Mouse (Mus musculus) right cerebral cortex, adult 18-20 months (tissue): ENCODE measurements at regions not wholly inside any gene's neighbourhood (a gene's known extent, or its start where the extent isn't known, plus 50 kb on each side); places are given as distances from the start of the nearest gene placed in this dataset.

Experiments used
- DNase-seq: peaks from one replicate; pipeline ENCODE4 v3.0.0; 2022; ENCODE audit warnings: mixed read lengths

GRCm38 (mm10) chr4:153321085-153321484, 161.5 kb downstream of the Ajap1 start:
- DNase-seq: no peak

GRCm38 (mm10) chr4:153320602-153321001, 162.0 kb downstream of the Ajap1 start:
- no peak for DNase-seq

GRCm38 (mm10) chr4:153316964-153317724, 165.5 kb downstream of the Ajap1 start:
- DNase-seq: no peak

- DNase-seq: no peak
Observed at GRCm38 (mm10) chr4:153316519-153316918, 166.1 kb downstream of the Ajap1 start.

DNA sequence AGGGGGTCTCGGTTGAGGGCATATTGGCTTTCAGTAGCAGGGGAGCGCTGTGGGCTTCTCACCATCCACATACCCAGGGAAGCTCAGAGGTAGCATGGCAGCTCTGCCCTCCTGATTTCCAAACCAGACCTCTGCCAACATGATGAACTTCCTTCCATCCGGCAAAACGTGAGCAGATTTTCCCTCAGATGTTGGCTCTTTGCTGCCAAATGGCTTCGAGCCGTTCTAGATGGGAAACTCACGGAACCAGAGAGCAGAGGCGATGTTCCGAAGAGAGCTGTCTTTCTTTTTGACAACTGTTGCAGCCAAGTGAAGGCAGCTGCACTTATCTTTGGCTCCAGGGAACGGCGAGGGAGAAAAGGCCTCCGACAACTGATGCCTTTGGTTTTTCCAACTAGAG, 168.7 kb downstream of the Ajap1 start:
- DNase-seq: no peak

- peak; percentile 47 for DNase-seq
Observed at GRCm38 (mm10) chr4:153311574-153311973, 171.0 kb downstream of the Ajap1 start.

DNA sequence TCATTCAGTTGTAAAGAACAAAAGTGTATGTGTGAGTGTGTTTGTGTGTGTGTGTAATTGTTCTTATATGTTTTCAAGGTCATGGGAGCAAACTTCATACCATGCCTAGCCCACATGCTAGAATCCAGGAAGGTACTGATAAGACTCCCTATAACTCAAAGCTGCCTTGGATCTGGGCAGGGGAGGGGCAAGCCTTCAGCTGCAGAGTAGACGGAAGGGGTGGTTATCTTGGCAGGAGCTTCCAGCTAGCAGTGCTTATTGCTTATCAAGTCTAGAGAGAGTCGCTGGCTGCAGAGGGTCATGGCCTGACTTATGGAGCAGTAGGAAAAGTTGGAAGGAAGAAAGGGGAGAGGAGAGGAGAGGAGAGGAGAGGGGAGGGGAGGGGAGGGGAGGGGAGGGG, 172.0 kb downstream of the Ajap1 start:
- DNase-seq: no peak

DNA sequence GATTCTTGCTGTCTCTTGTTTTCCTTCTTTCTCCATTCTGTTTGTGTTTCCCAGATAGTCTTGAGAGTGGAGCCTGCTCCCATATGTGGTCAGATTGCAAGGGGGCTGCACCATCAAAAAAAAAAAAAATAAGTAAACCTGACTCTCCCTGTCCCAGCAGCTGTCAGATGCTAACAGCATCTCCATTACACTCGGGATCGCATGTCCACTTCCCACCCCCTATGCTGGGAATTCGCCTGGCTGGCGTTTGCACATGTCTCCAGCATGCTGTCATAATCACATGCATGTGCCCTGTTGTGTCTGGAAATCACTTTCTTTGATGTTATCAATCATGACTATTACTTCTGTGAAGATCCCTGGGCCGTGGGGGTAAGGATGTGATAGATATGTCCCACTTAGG, 179.1 kb downstream of the Ajap1 start:
- DNase-seq: no peak

DNA sequence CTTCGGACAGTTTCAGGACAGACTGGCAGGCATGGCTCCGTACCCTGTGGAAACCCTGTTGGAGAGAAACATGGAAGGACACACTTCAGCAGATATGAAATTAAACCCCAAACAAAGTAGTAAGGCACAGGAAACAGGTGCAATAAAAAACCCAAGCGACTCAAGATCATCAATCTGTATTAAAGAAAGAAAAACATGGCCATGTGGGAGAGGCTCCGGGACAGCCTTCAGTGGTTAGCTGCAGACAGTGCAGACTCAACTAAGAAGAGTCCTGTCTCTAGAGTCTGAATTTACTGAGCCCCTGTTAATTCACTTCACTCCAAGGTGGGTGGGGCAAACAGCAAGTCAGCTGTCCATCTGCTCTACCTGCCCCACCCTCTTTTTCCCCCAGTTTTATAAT, 179.8 kb downstream of the Ajap1 start:
- DNase-seq: no peak

GRCm38 (mm10) chr4:153298277-153298676, 184.3 kb downstream of the Ajap1 start:
- DNase-seq: no peak

- no peak for DNase-seq
Observed at GRCm38 (mm10) chr4:153294828-153295227, 187.8 kb downstream of the Ajap1 start.

- DNase-seq: no peak
Observed at GRCm38 (mm10) chr4:153293137-153293536, 189.5 kb downstream of the Ajap1 start.

DNA sequence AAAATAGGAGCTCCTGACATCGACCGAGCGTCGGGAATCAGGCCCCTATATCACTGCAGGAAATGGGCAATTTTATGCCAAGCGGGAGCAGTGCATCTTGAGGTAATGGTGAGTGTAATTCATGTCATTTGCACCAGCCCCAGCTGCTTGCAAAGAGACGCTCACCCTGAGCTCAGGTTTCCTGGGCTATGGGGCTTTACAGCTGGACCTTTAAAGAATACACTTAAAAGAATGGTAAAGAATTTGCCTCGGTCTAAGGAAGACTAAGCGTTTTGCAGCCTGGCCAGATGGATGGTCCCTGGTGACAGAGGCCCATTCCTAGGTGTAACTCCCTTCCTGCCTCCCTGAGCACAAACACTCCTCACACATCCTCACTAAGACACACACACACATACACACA, 194.2 kb downstream of the Ajap1 start:
- no peak for DNase-seq

GRCm38 (mm10) chr4:153284209-153284608, 198.4 kb downstream of the Ajap1 start:
- DNase-seq: no peak

DNA sequence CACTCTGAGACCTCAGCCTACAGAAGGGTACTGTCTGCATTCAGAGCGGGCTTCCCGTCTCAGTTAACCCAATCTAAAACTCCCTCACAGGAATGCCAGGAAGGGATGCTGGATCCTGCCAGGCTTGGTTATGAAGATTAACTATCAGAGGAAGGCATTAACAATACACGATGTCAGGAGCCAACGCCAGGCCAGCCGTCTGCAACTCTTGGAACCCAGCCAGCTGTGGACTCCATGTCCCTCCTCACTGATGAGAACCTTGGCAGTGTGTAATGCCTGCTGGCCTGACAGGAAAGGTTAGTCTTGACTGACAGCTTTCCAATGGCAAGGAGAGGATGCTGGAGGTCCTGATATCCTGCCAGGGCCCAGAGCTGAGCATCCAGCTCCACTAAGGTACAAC, 206.0 kb downstream of the Ajap1 start:
- no peak for DNase-seq

GRCm38 (mm10) chr4:153271376-153271775, 211.2 kb downstream of the Ajap1 start:
- DNase-seq: no peak

DNA sequence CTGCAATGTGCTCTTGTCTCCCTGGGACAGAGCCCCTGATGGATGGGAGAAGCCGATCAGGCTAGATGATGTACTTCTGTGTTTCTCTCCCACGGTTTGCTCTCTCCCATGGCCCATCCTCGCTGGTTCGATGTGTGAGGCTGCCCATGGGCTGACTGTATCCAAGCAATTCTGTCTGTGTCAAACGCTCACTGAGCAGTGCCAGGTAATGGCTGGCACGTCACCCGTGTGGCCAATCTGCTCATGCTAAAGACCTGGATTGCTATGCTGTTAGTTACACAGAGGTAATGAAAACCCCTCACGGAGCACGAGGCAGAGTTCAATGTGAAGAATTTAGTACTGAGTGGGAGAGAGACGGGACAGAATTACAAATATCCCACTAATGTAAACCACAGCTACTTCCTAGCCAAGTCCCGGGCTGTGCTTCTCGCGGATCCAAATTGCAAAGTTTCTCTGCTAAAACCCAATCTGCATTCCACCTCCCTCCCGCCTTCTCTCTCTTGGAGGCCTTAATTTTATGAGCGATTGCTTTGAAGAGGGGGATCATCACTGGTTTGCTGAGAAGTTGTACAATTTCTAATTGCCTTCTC, 219.3 kb downstream of the Ajap1 start:
- no peak for DNase-seq

DNA sequence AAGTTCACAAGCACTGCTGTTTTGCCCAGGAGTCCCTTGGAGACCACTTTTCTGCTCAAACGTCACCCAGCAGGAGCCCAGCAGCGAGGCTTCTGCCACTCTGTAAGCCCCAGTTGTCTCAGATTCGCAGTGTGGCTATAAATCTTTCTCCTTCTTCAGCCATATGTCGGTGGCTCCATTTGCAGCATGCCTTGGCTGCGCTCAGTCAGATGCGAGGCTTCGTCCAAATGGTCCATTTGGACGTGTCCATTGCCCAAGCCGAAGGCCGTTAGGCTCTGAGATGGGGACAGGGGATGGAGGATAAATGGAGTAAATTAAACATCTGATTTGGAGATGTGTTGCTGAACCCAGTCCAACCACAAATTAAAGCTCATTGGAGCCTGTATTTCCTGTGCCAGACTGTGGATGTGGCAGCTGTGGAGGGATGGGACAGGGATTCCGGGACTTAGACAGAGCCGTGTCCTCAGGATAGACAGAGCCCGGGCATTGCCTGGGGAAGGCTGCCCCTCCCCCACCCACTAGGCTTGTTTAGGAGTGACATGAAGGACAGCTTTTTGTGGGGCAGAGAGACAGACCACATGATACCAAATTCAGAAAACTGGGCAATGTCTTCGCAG, 221.6 kb downstream of the Ajap1 start:
- no peak for DNase-seq

- DNase-seq: no peak
Observed at GRCm38 (mm10) chr4:153251943-153252342, 230.7 kb downstream of the Ajap1 start.

DNA sequence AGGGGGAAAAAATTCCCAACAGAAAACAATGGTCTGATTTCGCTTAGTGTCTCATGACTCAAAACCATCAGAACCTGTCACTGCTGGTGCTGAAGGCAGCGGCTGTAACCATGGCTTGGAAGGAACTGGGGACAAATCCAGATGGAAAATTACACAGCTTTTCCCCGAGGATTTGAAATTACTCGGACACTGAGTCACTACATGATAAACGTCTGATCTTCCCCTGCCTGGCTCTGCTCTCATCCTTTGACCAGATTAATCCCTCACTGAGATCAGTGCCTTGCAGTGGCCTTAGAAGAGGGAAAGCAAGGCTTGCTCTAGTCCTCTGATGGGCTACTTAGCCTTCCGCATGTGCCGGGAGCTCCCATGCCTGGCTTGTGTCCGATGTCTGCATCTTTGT, 231.3 kb downstream of the Ajap1 start:
- DNase-seq: no peak

- DNase-seq: no peak
Observed at GRCm38 (mm10) chr4:153236680-153237079, 245.9 kb downstream of the Ajap1 start.

- DNase-seq: no peak
Observed at GRCm38 (mm10) chr4:153233762-153234161, 248.8 kb downstream of the Ajap1 start.

- DNase-seq: no peak
Observed at GRCm38 (mm10) chr4:153229221-153229620, 253.4 kb downstream of the Ajap1 start.

DNA sequence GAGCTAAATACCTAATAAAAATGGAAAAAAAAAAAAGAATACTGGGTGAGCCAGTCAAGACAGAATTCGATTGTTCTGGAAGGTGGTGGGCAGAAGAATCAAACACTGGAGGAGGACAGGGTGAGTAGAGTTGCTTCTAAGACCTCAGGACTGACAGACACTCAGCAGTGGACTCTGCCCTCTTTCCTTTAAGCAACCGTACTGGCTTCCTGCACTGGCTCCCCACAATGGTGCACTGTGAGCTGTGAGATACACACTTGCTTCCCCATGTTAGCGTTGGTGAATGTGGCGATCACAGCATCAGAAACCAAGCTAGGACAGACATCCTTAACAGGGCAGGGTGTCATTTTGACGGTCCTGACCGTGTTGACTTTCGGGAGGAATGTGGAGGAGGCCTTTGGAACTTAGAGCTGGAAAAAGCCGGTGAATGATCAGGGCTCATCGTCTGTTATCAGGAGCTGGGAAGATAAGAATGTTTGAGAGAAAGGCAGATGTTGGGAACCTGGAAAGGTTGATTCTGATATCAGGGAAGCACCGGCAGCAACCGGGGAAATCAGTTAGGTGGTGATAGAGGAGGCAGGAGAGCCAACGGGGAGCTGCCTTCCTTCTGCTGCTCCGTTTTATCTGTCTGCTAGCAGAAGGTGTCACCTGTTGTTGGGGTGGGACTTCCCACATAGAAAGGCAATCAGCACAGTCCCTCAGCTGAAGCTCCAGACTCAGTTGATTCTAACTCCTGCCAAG, 254.8 kb downstream of the Ajap1 start:
- DNase-seq: no peak
